Mouse (Mus musculus) bone marrow, adult 2 months (tissue): ENCODE data around the gene Rbm7.

ENCODE experiments used
- CTCF ChIP-seq: fragments of 200-500 bp; IDR thresholded peaks from 2 replicates; pipeline ENCODE4 v1.5.1; 2011; ENCODE audit warnings: low read length, control low read depth; ENCODE audit not compliant: control insufficient read depth, insufficient read depth
- POLR2A ChIP-seq: fragments of 200-500 bp; IDR thresholded peaks from 2 replicates; pipeline ENCODE4 v1.6.1; 2011; ENCODE audit warnings: low read depth, mild to moderate bottlenecking, control low read depth, low read length, borderline replicate concordance; ENCODE audit not compliant: control insufficient read depth

DNA sequence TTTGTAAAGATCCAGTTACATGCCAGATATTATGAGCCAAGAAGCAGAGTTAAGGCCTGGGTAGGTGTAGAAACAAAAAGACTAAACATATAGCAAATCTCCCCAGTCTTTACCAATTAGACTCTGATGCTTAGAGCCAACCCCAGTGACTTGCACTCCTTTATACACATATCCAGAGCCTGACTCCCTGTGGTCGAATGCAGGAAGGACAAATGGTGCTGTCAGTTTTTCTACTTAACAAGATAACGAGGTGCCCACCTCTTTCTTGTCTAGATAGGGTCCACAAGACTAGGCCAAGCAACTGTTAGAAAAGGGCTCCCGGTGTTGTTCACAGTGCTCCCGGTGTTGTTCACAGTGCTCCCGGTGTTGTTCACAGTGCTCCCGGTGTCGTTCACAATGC is 6.1 kb upstream of the Rbm7 start:
- TF ChIP-seq POLR2A (no peak), CTCF (no peak)
